Mouse (Mus musculus) embryo, embryonic 11 days (tissue): Measurements from ENCODE around the gene Map4k2.

Experiments used
- DNase-seq: peaks from one replicate; pipeline ENCODE4 v3.0.0-alpha.2; 2015

Map4k2 gene

GRCm38 (mm10) chr19:6347615-6348014 lies 6.7 kb downstream of the Map4k2 start:
- DNase-seq = no peak

DNA sequence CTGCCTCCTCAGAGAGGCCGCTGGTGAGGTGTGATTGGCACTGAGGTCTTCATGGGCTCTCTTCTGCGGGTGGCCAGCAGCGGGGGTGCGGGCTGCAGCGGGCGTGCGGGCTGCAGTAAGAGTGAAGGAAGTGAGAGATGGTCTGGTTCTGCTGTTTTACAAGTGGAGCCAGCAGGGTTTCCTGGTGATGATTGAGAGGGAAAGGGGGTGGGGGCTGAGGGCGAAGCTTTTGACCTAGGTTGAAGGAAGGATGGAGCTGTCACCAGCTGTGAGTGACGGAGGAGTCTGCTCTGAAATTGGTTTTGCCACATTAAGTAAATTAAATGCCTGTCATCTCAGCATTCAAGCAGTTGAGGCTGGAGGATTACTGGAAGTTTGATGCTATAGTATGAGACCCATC lies 7.8 kb downstream of the Map4k2 start:
- no peak for DNase-seq

DNA sequence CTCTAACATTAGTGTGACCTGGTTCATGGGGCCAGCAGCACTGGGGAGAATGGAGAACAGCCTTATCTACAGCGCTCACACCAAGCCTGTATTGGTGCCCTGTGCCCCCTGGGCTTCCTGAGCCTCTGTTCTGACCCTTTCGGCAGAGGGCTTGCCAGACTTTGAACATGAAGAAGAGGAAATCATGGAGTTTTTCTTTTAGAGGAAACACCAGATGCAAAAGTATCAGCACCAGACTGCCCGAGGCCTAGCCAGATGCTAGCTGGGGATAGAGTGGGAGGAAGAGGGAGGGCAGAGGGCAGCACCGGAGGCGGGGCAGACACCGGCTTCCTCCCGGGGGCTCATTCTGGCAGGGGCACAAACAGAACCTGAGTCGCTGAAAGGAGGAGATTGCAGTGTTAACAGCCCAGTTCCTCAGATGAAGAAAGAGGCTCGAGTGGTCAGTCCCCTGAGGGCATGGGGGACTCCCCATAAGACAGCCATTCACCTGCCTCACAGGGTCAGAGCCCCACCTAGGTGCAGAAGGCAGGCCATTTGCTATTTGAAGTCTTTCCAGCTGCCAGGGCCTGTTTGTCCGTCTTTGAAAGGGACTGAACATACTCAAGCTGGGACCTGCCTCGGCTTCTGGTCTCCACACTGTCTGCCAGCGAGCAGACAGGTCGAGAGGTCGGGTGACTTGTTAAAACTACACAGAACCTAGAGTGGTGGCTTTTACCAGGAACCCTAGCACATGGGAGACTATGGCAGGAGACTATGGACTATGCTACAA lies 8.5 kb downstream of the Map4k2 start:
- DNase-seq = peak; percentile 56

GRCm38 (mm10) chr19:6351431-6352106 lies 10.6 kb downstream of the Map4k2 start:
- no peak for DNase-seq

- no peak for DNase-seq
Measured at GRCm38 (mm10) chr19:6352107-6352505, 11.2 kb downstream of the Map4k2 start.

- no peak for DNase-seq
Measured at GRCm38 (mm10) chr19:6354030-6354429, 13.1 kb downstream of the Map4k2 start.

GRCm38 (mm10) chr19:6361291-6361690 lies 20.4 kb downstream of the Map4k2 start:
- DNase-seq = no peak

DNA sequence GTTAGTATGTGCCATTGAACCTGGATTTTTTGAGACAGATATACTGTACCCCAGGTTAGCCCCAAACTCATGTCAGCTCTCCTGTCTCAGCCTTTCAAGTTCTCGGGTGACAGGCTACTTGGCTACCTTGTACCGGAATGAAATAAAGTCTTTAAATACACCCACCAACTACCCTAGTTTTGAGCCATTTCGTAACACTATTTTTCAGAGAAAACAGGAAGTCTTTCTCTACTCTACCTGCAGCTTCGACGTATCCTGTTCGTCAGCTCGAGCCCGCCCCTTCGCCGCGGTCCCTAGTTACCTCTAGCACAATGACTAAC lies 22.1 kb downstream of the Map4k2 start:
- DNase-seq = no peak

- DNase-seq = peak; percentile 99
Measured at GRCm38 (mm10) chr19:6363411-6364240, 22.7 kb downstream of the Map4k2 start, which contains the start of gene Sf1. Gene Sf1, plus strand, starts transcription at chr19:6363690.

- DNase-seq = peak; percentile 94
Measured at GRCm38 (mm10) chr19:6364317-6364725, 23.4 kb downstream of the Map4k2 start.

GRCm38 (mm10) chr19:6364842-6365241 lies 23.9 kb downstream of the Map4k2 start:
- no peak for DNase-seq

- no peak for DNase-seq
Measured at GRCm38 (mm10) chr19:6370175-6370574, 29.2 kb downstream of the Map4k2 start.

DNA sequence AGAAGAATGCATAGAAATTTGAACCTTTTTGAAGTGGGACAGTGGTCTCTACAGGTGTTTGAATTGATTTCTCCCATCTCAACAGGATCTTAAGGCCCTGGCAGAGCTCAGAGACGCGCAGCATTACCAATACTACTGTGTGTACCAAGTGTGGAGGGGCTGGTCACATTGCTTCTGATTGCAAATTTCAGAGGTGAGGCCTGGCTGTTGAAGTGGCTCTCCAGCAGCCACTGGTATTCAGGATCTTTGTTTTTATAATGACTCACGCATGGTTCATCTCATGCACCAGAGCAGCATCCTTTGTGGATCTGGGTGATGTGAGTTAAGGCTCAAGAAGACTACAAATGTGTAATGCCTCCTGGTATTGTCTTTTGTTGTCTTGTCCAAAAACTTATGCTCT lies 31.5 kb downstream of the Map4k2 start:
- no peak for DNase-seq

DNA sequence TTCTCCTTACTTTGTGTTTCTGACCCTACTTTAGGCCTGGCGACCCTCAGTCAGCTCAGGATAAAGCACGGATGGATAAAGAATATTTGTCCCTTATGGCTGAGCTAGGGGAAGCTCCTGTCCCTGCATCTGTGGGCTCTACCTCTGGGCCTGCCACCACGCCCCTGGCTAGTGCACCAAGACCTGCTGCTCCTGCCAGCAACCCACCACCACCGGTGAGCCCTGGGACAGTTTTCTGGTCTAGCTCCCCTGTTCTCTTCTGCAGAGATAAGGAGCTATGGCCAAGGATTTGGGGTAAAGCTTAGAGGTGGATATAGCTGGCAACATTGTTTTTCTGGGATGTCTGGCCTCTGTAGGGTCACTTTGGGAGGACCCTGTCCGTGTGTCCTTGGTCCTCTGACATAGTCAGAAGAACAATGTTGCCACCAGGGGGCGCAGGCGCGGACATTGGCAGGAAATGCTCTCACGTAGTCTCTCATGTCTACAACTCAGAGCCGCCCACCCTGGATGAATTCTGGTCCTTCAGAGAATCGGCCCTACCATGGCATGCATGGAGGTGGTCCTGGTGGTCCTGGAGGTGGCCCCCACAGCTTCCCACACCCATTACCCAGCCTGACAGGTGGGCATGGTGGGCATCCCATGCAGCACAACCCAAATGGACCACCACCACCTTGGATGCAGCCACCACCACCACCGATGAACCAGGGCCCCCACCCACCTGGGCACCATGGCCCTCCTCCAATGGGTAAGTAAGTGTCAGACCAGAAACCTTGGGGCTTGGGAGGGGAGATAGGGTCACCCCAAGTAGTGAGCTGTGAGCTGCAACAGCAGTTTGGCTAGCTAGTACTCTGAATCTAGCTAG lies 32.8 kb downstream of the Map4k2 start:
- DNase-seq = peak; percentile 82

DNA sequence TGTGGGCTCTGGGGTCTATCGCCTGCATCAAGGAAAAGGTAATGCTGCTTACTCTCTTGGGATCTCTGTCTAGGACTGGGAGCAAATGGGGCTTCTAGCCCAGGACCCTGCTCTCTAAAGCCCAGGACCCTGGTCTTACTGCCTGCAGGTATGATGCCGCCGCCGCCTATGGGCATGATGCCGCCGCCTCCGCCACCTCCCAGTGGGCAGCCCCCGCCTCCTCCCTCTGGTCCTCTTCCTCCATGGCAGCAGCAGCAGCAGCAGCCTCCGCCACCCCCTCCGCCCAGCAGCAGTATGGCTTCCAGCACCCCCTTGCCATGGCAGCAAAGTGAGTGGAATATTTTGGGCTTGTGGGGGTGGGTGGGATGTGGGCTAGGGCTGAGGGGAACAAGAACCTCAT lies 33.6 kb downstream of the Map4k2 start:
- no peak for DNase-seq

DNA sequence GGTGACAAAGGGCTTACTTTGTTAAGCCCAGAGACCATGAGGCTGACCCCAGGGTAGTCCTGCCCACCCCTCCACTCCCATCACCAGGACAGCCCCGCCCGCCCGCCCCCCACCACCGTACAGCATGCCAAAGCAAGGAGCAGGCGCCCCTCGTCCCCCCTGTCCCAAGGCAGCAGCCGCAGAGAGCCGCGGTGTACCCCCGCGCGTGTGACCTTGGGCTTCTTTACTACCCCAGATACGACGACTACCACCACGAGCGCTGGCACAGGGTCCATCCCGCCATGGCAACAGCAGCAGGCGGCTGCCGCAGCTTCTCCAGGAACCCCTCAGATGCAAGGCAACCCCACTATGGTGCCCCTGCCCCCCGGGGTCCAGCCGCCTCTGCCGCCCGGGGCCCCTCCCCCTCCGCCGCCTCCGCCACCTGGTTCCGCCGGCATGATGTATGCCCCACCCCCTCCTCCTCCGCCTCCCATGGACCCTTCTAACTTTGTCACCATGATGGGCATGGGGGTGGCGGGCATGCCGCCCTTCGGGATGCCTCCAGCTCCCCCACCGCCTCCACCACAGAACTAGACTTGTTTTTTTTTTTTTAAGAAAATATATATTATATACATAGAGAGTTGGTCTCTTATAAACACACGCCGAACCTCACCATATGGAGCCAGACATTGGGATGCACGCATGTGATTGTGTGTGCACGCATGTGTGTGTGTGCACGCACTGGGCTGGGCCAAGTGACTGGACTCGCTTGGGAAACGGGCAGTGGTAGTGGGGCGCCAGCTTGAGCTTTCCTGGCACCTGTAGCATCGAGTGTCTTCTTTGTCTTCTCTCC lies 34.7 kb downstream of the Map4k2 start:
- DNase-seq = no peak

- DNase-seq = peak; percentile 56
Measured at GRCm38 (mm10) chr19:6376255-6376564, 35.3 kb downstream of the Map4k2 start.

DNA sequence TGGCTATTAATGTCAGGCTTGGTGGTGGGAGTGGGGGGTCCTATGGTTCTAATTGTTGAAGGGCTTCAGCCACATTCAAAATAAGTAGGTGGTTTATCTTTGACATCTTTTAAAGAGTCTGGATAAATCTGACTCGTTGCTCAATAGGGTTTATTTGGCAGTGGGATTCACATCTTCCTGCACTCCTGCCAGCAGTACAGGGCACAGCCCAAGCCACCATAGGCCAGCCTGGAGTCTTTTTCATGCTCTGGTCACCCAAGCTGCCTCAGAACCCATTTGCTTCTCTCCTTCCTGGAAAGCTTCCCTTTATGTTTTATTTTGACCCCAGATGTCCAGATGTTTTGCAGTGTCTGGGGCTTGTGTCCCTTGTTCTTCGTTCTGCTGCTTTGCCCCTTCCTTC lies 35.7 kb downstream of the Map4k2 start:
- DNase-seq = no peak

DNA sequence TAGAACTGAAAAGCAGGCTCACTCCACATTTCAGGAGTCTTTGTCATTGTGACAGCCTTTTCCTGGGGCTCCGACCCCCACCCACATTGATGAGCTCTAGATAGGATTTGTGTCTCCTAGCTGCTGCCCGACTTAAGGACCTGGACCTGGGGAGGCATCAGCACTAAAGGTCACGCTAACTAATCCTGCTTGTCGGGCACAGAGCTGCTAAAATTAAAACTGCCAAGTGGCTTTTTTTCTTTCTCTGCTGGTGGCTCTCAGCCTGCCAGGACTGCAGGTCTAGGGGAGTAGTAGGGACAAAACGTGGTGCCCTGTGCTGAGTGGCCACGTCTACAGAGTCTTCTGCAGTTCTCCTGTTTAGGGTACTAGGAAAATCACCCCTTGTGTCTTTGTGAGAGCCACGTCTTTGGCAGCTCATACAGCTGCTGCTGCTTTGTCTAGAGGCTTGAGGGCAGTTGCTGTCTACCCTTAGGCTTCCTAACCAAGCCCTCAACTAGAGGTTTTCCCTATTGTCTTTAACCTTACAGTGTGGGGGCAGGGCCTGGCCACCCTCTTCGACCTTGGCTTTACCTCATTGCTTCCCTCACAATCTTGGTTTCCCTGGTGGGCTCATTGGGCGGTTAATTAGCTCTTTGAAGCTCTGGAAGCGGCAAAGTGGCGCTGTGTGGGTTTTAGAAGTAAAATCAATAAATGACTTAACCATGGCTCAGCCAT lies 36.5 kb downstream of the Map4k2 start:
- no peak for DNase-seq

DNA sequence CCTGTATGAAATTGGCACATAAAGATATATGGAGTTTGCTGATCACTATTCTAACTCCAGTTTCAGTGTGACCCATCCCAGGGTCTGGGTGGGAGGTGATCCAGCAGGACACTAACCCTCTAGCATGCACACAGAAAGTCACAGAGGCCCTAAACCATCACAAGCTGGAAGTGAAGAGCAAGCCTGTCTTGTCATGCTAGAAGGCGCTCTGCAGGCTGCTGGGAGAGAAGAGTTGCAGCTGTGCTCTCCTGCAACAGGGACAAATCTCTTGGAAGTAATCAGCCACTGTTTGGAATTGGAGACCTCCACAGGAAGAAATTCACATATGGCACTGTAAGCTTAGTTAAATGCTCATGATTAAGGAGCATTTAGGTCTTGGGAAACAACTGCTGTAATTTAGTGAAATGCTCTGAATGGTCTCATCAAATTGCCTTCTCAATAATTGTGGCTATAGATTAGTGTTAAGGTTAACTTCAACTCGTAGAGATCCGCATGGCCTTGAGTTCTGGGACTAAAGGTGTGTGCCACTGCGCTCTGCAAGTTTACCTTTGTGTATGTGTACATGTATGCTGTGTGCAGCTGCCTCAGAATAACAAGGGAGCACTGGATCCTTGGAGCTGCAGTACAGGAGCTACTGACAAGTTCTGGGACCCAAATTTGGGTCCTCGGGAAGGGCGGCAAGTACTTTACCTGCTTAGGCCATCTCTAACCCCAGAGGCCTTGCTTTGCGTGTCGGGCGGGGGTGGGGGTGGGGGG lies 39.7 kb downstream of the Map4k2 start:
- DNase-seq = no peak

GRCm38 (mm10) chr19:6381238-6381637 lies 40.3 kb downstream of the Map4k2 start:
- no peak for DNase-seq
